Mouse (Mus musculus) testis, adult 2 months (tissue): ENCODE measurements around the gene Srp9. TPM values are rescaled to one million over a fixed set of nuclear protein-coding genes. Genes with fewer than 3 reads are reported as not detected.

Experiments used
- H3K27ac ChIP-seq: fragments of 200-500 bp; 2 replicates; pipeline ENCODE4 v1.5.1; 2012; ENCODE audit warnings: low read depth, low read length; ENCODE audit not compliant: control insufficient read depth, insufficient read depth
- H3K27me3 ChIP-seq: fragments of 200-500 bp; 2 replicates; pipeline ENCODE4 v1.6.1; 2012; ENCODE audit warnings: mild to moderate bottlenecking, low read length, moderate library complexity; ENCODE audit not compliant: control insufficient read depth, insufficient read depth
- H3K36me3 ChIP-seq: fragments of 200-500 bp; 2 replicates; pipeline ENCODE4 v1.6.1; 2012; ENCODE audit warnings: mild to moderate bottlenecking, low read length; ENCODE audit not compliant: control insufficient read depth, insufficient read depth
- H3K4me1 ChIP-seq: fragments of 200-500 bp; 2 replicates; pipeline ENCODE4 v1.6.1; 2012; ENCODE audit warnings: low read length; ENCODE audit not compliant: control insufficient read depth, insufficient read depth
- H3K4me3 ChIP-seq: fragments of 200-500 bp; 2 replicates; pipeline ENCODE4 v1.5.1; 2012; ENCODE audit warnings: low read depth, mild to moderate bottlenecking, low read length, moderate library complexity, mixed read lengths; ENCODE audit not compliant: control insufficient read depth
- CTCF ChIP-seq: fragments of 200-500 bp; IDR thresholded peaks from 2 replicates; pipeline ENCODE4 v1.5.1; 2012; ENCODE audit warnings: low read depth, mild to moderate bottlenecking, inconsistent platforms, low read length, moderate library complexity; ENCODE audit not compliant: control insufficient read depth, insufficient read depth, insufficient replicate concordance
- POLR2A ChIP-seq: fragments of 200-500 bp; IDR thresholded peaks from 2 replicates; pipeline ENCODE4 v1.6.1; 2012; ENCODE audit warnings: low read depth, mild to moderate bottlenecking, inconsistent platforms, low read length, moderate library complexity; ENCODE audit not compliant: control insufficient read depth
- polyA plus RNA-seq: library from polyadenylated mRNA; depleted of rRNA; stranded (reverse); fragments of >200 nt; gene quantifications from 2 replicates; pipeline ENCODE4 v1.2.3, GENCODE M21; 2012

Gene Srp9
- polyA plus RNA-seq, 1 experiment, result 96.3 TPM

DNA sequence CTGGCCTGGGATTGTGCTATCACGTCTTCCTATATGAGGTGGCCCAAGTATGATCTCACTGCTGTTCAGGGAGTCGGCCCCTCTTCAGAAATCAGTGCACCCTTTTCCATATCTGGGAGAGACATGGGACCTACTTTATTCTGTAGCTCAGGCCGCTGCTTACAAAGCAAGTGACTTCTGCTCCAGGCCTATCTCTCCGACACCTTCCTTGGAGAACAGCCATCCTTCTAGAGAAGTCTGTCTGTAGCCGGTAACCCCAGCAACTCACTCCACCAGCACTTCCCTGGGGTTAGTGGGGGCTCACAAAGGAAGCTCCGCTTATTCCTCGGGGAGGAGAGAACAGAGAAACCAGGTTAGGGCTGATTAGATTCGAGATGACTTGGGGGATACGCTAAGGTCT lies 17.3 kb upstream of the Srp9 start:
- Histone ChIP-seq H3K27ac (no peak overlapping the region), H3K4me3 (no peak overlapping the region), H3K27me3 (no peaks in the 10 kb centered on the region), H3K36me3 (no peaks in the 10 kb centered on the region), H3K4me1 (no peaks in the 10 kb centered on the region)
- TF ChIP-seq POLR2A (no peak), CTCF (no peak)

DNA sequence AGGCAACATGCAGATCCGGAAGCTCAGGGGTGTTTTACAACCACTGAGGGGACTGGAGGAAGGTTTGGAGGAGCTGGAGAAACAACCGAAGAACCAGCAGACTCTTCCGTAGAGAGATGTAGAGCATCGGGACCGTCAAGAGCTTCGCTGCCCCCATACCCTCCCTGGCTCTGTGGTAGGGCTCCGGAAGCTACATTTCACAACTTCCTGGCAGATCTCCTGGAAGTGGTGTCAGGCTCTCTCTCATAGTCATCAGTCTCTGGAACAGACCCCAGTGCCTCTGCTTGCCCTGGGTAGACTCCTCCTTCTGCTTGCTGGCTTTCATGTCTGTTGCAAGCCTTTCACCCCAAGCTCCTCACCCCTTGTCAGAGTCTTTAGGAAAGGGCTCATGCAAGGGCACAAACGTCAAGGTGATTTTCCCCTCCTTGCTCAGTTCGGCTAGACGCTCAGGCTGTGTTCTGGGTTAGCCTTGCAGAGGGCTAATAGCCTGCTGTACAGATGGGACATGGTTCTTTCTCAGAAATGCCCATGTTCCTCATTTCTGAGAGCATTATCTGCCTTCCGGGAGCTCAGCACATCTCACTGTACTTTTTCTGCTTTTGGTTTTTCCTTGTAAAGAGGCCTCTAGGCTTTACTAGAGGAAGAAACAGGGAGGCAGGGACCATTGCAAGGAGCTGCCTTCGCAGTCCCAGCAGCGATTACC lies 16.0 kb upstream of the Srp9 start:
- no peak overlapping the region for H3K4me3 ChIP-seq
- H3K4me1 ChIP-seq, result no peaks in the 10 kb centered on the region
- H3K27me3 ChIP-seq, result no peaks in the 10 kb centered on the region
- H3K36me3 ChIP-seq, result no peaks in the 10 kb centered on the region
- no peak for TF ChIP-seq POLR2A
- TF ChIP-seq CTCF, result no peak
- no peak overlapping the region for H3K27ac ChIP-seq

DNA sequence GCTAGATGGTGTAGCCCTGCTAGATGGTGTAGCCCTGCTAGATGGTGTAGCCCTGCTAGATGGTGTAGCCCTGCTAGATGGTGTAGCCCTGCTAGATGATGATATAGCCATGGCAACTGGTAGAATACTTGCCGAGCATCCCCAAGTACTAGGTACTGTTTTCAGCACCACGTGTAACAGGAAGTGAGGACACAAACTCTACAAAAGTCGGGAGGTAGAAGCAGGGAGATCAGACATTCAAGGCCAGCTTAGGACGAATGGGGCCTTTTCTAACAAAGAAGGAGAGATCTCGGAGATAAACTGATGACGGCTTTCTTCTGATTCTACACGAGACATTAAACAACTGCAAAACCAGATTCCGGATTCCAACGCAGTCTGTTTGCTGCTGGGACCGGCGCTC lies 14.4 kb upstream of the Srp9 start:
- Histone ChIP-seq H3K36me3 (no peaks in the 10 kb centered on the region), H3K27ac (no peak overlapping the region), H3K27me3 (no peaks in the 10 kb centered on the region), H3K4me3 (no peak overlapping the region), H3K4me1 (no peaks in the 10 kb centered on the region)
- TF ChIP-seq CTCF (no peak), POLR2A (no peak)

DNA sequence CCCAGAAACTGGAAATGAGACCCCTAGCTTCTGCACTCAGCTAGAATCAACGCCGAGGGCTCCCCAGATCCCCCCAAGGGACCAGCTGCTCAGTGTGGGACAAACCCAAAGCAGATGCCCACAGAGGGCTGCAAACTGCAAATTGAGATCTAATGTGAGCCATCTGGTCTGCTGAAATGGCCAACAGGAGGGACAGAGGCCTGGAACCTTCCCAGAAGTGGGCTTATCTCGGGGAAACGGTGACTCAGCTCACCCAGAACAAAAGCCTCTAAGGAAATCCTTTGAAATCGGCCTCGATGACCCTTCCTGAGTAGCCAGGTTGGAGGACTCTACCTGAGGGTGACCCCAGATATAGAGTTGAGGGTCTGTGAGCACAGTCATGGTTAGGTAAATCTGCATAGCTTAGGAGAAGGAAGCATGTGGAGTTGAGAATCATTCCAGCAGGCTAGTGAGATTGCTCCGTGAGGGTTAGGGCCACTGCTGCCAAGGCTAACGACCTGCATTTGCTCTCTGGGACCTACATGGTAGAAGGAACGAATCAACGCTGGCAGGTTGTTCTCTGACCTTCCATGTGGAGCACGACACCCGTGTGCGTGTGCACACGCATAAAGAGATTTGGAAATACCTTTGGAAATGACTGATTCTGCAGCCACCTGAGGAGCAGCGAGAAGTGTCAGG lies 13.7 kb upstream of the Srp9 start:
- Histone ChIP-seq H3K4me1 (no peaks in the 10 kb centered on the region), H3K27me3 (no peaks in the 10 kb centered on the region), H3K27ac (no peak overlapping the region), H3K36me3 (no peaks in the 10 kb centered on the region), H3K4me3 (no peak overlapping the region)
- TF ChIP-seq POLR2A, result no peak
- TF ChIP-seq CTCF, result no peak

DNA sequence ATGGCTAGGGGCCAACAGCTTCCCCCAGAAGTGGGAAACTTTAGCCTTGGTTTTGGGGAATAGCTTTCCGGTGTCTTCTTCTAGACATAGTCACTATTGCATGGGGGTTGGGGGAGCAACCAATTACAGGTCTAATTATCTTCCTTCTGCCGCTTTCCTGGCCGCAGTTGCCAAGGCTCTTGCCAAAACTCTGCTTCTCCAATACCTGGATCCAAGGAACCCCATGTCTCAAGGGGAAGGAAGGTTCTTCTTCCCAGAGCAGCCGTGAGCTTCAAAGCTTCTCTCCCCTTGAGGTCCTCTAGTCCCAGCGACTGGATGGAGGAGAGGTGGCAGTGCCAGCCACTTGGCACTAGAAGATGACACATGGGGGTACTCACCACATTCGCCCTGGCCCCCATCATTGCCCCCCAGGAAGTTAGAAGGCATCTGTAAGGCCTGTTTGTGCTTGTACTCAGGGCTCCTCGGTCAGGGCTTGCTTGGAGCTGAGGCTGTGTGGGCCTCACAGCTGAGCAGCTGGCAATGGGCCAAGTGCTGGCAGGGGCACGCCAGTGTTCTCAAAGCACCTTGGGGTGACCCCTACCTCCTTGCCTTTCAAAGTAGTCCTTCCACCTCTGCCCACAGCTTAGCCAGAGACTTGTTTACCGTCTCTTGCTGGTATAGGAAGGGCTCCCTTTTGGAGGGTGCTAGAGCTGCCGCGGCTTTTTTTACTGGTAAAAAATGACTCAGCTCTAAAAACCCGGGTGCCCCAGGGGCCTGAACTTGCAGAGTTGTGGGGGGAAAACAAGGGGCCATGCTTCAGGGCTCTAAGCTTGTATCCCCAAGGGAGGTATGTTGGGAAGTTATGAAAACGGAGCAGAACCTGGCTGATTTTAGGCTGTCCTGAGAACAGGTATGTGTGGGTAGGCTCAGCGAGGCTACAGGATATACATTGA lies 12.9 kb upstream of the Srp9 start:
- no peak for TF ChIP-seq CTCF
- TF ChIP-seq POLR2A, result no peak
- Histone ChIP-seq H3K27me3 (no peaks in the 10 kb centered on the region), H3K36me3 (no peaks in the 10 kb centered on the region), H3K4me1 (no peaks in the 10 kb centered on the region), H3K27ac (no peak overlapping the region), H3K4me3 (no peak overlapping the region)

DNA sequence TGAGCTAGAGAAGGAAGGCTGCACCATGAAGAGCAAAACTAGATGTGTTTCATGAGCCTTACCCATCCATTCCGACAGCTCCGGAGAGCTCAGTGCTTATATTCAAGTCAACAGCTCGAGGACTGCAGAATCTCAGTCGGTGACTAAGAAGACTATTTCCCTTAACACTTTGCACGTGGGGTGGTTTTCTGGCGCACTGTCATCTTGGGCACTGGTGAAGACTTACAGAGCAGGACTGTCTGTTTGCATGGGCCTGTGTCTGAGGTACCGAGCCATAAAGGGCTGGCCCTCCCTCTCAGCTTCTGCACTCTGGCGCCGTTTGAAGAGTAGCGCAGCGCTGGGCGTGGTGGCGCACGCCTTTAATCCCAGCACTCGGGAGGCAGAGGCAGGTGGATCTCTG lies 12.2 kb upstream of the Srp9 start:
- H3K4me3 ChIP-seq, result no peak overlapping the region
- H3K36me3 ChIP-seq, result no peaks in the 10 kb centered on the region
- no peak for TF ChIP-seq POLR2A
- TF ChIP-seq CTCF, result no peak
- H3K27ac ChIP-seq, result no peak overlapping the region
- no peaks in the 10 kb centered on the region for H3K4me1 ChIP-seq
- no peaks in the 10 kb centered on the region for H3K27me3 ChIP-seq

DNA sequence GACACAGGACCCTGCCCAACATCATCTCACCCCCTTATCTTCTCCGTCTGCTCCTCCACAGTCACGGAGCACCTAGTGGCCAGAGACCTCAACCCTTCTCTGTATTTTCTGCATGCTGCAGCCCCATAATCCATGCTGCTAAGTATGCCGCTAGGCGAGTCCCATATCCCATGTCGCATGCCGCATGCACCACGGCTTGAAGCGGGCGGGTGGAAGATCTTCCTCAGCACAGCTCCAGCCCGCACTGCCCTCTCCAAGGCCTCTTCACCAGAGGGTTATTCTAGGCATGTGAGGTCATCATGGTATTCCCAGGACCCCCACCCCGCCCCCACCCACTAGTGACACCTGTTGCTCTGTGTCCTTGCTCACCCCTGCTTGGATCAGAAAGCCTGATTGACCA lies 11.4 kb upstream of the Srp9 start:
- Histone ChIP-seq H3K36me3 (no peaks in the 10 kb centered on the region), H3K4me1 (no peaks in the 10 kb centered on the region)

More for the DNA sequence above, 11.4 kb upstream of the Srp9 start:
- H3K4me3 ChIP-seq, result no peak overlapping the region
- TF ChIP-seq CTCF, result no peak
- no peak for TF ChIP-seq POLR2A
- H3K27ac ChIP-seq, result no peak overlapping the region
- no peaks in the 10 kb centered on the region for H3K27me3 ChIP-seq
